Mouse (Mus musculus): Measurements from ENCODE around the gene Dnah1.

GRCm38 (mm10) chr14:31327196-31327595 lies 3.5 kb upstream of the Dnah1 start:
- TF ChIP-seq CTCF (conservative IDR thresholded peaks at IDR 0.05; ENCODE audit: low read length) (no peak), POU5F1 (IDR thresholded peaks at IDR 0.05; ENCODE audit: borderline replicate concordance, low read length) (no peak)

Data from E14TG2a.4 (cell line).